Mouse (Mus musculus) embryonic facial prominence, embryonic 11.5 days (tissue): ENCODE data around the gene Col2a1. TPM values are rescaled to one million over a fixed set of nuclear protein-coding genes. Genes with fewer than 3 reads are reported as not detected.

Experiments used
- ATAC-seq: fragments of 200-750 bp; cut with Nextera tagmentation; replicated peaks from 2 replicates; pipeline ENCODE4 v1.8.0; 2017; ENCODE audit warnings: low read depth; ENCODE audit not compliant: insufficient number of reproducible peaks, low FRiP score, low TSS enrichment
- DNase-seq: peaks from one replicate; pipeline ENCODE4 v3.0.0-alpha.2; 2015; ENCODE audit warnings: low spot score
- H3K27ac ChIP-seq: fragments of 300-500 bp; sonication (generic); replicated peaks from 2 replicates; pipeline ENCODE4 v1.5.1; 2014; ENCODE audit warnings: mild to moderate bottlenecking, low read depth, low read length, control low read depth
- H3K27me3 ChIP-seq: fragments of 300-500 bp; sonication (generic); 2 replicates; pipeline ENCODE4 v1.6.1; 2014; ENCODE audit warnings: mild to moderate bottlenecking, low read length, moderate library complexity, mixed read lengths; ENCODE audit not compliant: control insufficient read depth, insufficient read depth
- H3K36me3 ChIP-seq: fragments of 300-500 bp; sonication (generic); replicated peaks from 2 replicates; pipeline ENCODE4 v1.6.1; 2014; ENCODE audit warnings: low read depth, mild to moderate bottlenecking, low read length, moderate library complexity, mixed read lengths; ENCODE audit not compliant: control insufficient read depth, insufficient read depth
- H3K4me1 ChIP-seq: fragments of 300-500 bp; sonication (generic); 2 replicates; pipeline ENCODE4 v1.6.1; 2014; ENCODE audit warnings: low read length, mixed read lengths; ENCODE audit not compliant: control insufficient read depth, insufficient read depth
- H3K4me2 ChIP-seq: fragments of 300-500 bp; sonication (generic); 2 replicates; pipeline ENCODE4 v1.6.1; 2014; ENCODE audit warnings: low read depth, mild to moderate bottlenecking, control low read depth, low read length, moderate library complexity
- H3K4me3 ChIP-seq: fragments of 300-500 bp; sonication (generic); 2 replicates; pipeline ENCODE4 v1.5.1; 2014; ENCODE audit warnings: low read depth, low read length, control low read depth
- H3K9ac ChIP-seq: fragments of 300-500 bp; sonication (generic); replicated peaks from 2 replicates; pipeline ENCODE4 v1.6.1; 2014; ENCODE audit warnings: mild to moderate bottlenecking, control low read depth, low read length
- H3K9me3 ChIP-seq: fragments of 300-500 bp; sonication (generic); replicated peaks from 2 replicates; pipeline ENCODE4 v1.6.1; 2016; ENCODE audit warnings: mild to moderate bottlenecking, low read length, inconsistent platforms, mixed read lengths; ENCODE audit not compliant: control insufficient read depth
- WGBS: fragments of 180-500 bp; shearing (Covaris S2); extraction: QIAGEN DNeasy Blood & Tissue Kit; methylation state at CpG from one replicate; pipeline ENCODE4 v1.1.7; 2014; 5-methylcytosine and 5-hydroxymethylcytosine counted together
- polyA plus RNA-seq: library from polyadenylated mRNA; unstranded; fragments of >200 nt; fragmentation: Nextera tagmentation; extraction: Ambion mirVana; gene quantifications from 2 replicates; pipeline ENCODE4 v1.2.1, GENCODE M21; 2014

The Col2a1 gene
- polyA plus RNA-seq, 1 experiment from 2014 or later, result 161 TPM

DNA sequence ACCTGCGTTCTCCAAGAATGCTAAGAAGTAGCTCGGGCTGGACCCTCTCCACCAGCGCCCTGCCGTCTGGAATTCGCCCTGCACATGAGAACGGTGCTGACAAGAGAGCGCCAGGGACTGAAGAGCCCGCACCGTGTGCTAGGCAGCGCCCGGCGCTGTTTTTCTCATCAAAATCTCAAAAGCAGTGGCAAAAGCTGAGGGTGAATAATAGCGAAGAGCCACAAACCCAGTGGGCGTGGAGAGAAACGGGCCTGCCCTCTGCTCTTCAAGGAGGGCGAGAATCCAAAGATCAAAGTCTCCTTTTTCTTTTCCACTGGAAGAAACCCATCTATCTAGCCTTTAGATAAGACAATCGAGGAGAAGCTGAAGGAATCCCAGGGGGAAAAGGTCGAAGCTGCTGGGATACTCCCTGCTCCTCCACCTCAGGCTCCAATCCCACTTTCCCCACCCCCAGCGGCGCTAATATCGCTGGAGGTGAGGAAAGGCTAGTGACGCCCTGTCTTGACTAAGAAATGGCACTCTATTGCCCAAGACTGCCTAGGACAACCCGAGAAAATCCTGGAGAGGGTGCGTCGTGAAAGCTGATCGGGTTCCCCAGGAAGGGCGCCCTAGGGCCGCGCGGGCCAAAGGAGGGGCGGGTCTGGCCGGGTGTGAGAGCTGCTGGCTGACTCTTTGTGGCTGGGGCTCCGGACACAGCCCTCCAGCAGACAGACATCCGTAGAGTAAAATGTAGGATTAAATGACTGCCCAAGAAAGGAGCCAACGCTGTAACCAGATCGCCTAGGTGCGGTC lies 3.0 kb downstream of the Col2a1 start:
- ATAC-seq, result peak; percentile 19; the same call in 1 of the 2 replicates
- Histone ChIP-seq H3K9ac (peak overlapping the region; percentile 74), H3K36me3 (peaks cover 7% of the 10 kb centered on the region), H3K4me3 (peak overlapping the region; percentile 54), H3K4me2 (peak overlapping the region; percentile 75), H3K4me1 (peaks cover 8% of the 10 kb centered on the region), H3K27me3 (no peaks in the 10 kb centered on the region; the same call in 1 of the 2 replicates), H3K9me3 (no peaks in the 10 kb centered on the region), H3K27ac (peak overlapping the region; percentile 81)
- WGBS, result under 1% methylated on average over 36 of the region's 37 CpGs
- DNase-seq, result peak; percentile 76

DNA sequence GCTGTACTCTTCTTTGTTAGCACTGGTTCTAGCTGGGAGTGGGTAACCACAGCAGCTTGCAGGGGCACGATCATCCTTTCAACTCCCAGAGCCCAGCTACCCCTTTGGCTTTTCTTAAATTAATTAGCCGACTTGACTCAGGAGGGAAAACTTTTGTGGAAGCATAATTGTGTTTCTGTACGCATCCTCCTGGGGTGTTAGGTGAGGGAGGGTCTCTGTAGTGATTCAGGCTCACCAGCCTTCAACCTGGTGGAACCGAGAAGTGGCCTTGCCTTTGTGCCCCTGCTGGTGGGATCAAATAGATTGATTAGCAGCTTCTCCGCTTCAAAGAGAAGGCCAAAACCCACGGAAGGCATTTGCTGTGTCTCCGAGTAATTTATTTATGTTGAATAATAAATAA lies 4.5 kb downstream of the Col2a1 start:
- no peak overlapping the region for H3K4me2 ChIP-seq
- no peak overlapping the region for H3K4me3 ChIP-seq
- peak overlapping the region; percentile 46; the same call in 1 of the 2 replicates for H3K9ac ChIP-seq
- no peak overlapping the region for H3K27ac ChIP-seq
- no peak for ATAC-seq
- DNase-seq, result no peak
- H3K36me3 ChIP-seq, result peaks cover 16% of the 10 kb centered on the region
- peaks cover 8% of the 10 kb centered on the region for H3K4me1 ChIP-seq
- no peaks in the 10 kb centered on the region for H3K9me3 ChIP-seq
- WGBS, result 20% methylated on average over 7 of the region's 7 CpGs
- H3K27me3 ChIP-seq, result no peaks in the 10 kb centered on the region

DNA sequence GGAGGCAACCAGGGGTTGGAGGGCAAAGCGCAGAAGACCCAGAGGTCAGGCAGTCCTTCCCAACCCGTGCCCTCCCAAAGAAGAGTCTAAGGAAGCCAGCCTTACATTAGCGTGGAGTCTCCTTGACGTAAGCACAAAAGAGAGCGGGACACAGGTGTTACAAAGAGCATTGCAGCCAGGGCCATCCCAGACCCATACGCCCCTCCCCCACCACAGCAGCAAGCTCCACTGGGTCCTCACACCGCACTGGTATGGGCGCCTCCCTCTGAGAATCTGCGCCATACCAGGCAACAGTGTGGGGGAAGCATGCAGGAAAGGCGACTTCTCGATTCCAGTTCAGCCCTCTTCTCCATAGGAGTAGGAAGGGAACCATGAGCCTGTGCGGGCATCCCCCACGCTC lies 4.9 kb downstream of the Col2a1 start:
- no peaks in the 10 kb centered on the region for H3K27me3 ChIP-seq
- H3K27ac ChIP-seq, result no peak overlapping the region
- DNase-seq (no peak), ATAC-seq (no peak)
- no peaks in the 10 kb centered on the region for H3K9me3 ChIP-seq
- 42% methylated on average over 13 of the region's 13 CpGs for WGBS
- H3K36me3 ChIP-seq, result peaks cover 16% of the 10 kb centered on the region
- peaks cover 8% of the 10 kb centered on the region for H3K4me1 ChIP-seq
- H3K4me3 ChIP-seq, result no peak overlapping the region
- H3K9ac ChIP-seq, result peak overlapping the region; percentile 46; the same call in 1 of the 2 replicates
- H3K4me2 ChIP-seq, result no peak overlapping the region

DNA sequence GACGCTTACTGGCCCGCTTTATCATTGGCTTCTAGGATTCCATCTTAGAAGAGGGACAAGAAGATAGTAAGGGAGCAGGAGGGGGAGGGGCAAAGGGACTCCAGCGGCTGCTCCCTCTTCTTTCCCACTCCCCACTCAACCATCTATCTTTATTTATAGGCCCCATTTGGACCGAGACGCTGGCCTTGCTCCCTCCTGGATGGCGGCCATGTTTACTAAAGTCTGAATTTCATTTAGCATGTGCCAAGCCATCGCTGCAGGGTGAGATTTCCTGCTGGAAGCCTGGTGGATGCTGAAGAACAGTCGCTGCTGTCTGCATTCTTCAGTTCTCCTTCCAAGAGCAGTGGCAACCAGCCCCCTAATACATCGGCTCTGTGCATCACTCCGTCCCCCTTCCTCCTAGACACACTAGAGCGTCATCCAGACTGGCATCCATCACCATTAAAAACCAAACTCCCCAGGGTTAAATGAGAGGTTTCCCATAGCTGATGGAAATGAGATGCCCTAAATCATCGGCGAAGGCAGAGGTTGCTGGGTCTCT lies 7.7 kb downstream of the Col2a1 start:
- H3K36me3 ChIP-seq, result peaks cover 18% of the 10 kb centered on the region
- peaks cover 18% of the 10 kb centered on the region for H3K4me1 ChIP-seq
- H3K27ac ChIP-seq, result no peak overlapping the region
- DNase-seq (no peak), ATAC-seq (no peak)
- no peak overlapping the region for H3K9ac ChIP-seq
- H3K9me3 ChIP-seq, result no peaks in the 10 kb centered on the region
- H3K27me3 ChIP-seq, result no peaks in the 10 kb centered on the region
- H3K4me2 ChIP-seq, result no peak overlapping the region; the same call in 1 of the 2 replicates
- WGBS, result 88% methylated on average over 13 of the region's 13 CpGs
- H3K4me3 ChIP-seq, result no peak overlapping the region

DNA sequence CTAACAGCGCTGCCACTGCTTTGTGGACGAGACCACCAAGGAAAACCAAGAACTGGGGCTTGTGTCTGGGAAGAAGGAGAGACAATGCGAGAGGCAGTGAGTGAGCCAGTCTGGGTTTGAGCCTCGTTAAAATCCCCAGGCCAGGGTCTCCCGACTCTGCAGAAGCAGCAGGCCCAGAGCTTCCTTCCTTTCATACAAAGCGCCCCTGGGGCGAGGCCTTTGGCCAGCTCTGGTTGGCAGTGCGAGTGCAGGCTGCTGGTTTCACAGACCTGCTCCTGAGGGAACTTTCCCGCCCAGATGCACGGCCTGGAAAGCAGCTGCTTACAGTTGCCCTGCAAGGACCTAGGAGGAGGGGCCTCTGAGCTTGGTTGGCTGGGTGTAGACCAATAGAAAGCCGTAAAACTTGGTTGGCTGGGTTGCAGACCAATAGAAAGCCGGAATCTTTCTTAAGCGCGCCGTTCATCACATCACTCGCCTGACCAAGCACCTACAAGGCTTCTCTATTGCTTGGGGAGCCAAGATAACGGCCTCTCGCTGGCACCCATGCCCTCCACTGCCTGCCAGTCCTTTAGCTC lies 11.7 kb downstream of the Col2a1 start:
- Histone ChIP-seq H3K4me2 (peak overlapping the region; percentile 25; the same call in 1 of the 2 replicates), H3K4me1 (peaks cover 32% of the 10 kb centered on the region), H3K27ac (peak overlapping the region; percentile 96), H3K4me3 (peak overlapping the region; percentile 6; the same call in 1 of the 2 replicates), H3K9me3 (no peaks in the 10 kb centered on the region), H3K27me3 (no peaks in the 10 kb centered on the region), H3K36me3 (peaks cover 26% of the 10 kb centered on the region), H3K9ac (peak overlapping the region; percentile 57)
- ATAC-seq (peak; percentile 90), DNase-seq (peak; percentile 96)
- 3% methylated on average over 18 of the region's 18 CpGs for WGBS

DNA sequence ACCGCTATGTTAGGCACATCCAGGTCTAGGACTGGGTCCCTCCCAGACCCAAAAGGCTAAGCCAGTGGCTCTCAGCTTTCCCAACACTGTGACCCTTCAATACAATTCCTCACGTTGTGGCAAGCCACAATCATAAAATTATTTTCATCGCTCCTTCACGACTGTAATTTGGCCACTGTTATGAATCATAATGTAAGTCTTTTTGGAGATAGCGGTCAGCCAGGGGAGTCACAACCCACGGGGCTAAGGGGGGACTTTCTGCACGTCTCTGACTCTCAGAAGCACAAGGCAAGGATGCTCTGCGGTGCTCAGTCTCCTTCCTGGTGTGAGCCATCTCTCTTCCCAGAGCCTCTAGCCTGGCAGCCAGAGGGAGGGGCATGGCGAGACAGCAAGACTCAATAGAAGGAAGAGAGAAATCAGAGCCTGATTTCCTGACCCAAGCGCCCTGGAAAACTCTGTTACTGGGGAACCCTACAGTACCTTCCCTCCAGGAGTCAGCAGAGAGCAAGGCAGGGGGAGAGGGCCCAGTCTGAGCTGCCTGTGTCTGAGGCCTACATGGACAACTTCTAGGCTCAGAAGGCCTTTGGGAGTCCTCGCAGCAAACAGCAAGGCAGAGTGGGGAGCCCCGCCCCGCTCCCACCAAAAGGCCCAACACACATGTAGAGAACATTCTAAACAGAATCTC lies 12.3 kb downstream of the Col2a1 start:
- Histone ChIP-seq H3K27ac (peak overlapping the region; percentile 96), H3K36me3 (peaks cover 28% of the 10 kb centered on the region), H3K4me3 (no peak overlapping the region), H3K4me1 (peaks cover 32% of the 10 kb centered on the region), H3K27me3 (no peaks in the 10 kb centered on the region), H3K9me3 (no peaks in the 10 kb centered on the region), H3K4me2 (no peak overlapping the region; the same call in 1 of the 2 replicates), H3K9ac (peak overlapping the region; percentile 54)
- DNase-seq, result peak; percentile 62
- no peak for ATAC-seq
- 31% methylated on average over 13 of the region's 13 CpGs for WGBS

DNA sequence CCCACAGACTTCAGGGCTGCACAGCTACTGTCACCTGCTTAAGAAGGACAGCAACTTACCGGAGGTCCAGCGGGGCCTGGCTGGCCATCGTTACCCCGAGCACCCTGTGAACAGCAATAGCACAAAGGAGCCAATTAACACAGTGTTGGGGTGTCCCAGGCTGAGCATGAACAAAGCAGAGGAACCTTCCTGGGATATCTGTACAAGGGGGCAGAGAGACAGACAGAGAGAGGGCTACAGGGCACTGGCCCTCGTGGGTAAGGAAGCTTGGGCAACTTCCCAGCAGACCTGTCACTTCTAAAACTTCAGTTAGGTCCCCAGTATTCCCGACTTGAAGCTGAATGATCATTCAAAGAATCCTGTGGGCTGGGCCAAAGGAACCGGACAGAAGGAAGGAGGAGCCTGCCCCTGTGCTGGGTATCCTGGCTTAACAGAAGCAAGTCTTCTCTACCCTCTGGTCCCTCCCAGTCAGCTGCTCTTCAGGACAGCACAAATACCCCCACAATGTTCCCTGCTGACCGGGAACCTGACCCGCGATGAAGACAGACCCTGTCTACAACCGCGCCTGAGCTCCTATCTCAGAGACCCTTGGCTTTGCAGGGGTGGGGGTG lies 13.1 kb downstream of the Col2a1 start:
- Histone ChIP-seq H3K36me3 (peaks cover 32% of the 10 kb centered on the region), H3K27ac (peak overlapping the region; percentile 96), H3K27me3 (no peaks in the 10 kb centered on the region), H3K9me3 (no peaks in the 10 kb centered on the region), H3K4me2 (0 out of 2 replicates have a peak overlapping the region, but pooled peaks have one; percentile 7), H3K4me3 (no peak overlapping the region), H3K9ac (peak overlapping the region; percentile 54), H3K4me1 (peaks cover 32% of the 10 kb centered on the region)
- ATAC-seq, result no peak
- WGBS, result 9% methylated on average over 12 of the region's 12 CpGs
- DNase-seq, result peak; percentile 35
